Mouse (Mus musculus): ENCODE data around the gene Olfr444. TPM values are rescaled to one million over a fixed set of nuclear protein-coding genes. Genes with fewer than 3 reads are reported as not detected.

Gene Olfr444
- polyA plus RNA-seq (2015; fragmentation: Nextera tagmentation; extraction: Ambion mirVana) = not detected in 2 replicates

GRCm38 (mm10) chr6:42948767-42949166, at the start of gene Olfr444:
Olfr444 (plus strand) TSS chr6:42949067.
- WGBS = 79% methylated on average over 1 of the region's 1 CpGs

GRCm38 (mm10) chr6:42900345-42900744, 48.5 kb upstream of the Olfr444 start:
- Histone ChIP-seq H3K9me3 (replicated peaks) (no peaks in the 10 kb centered on the region), H3K27me3 (no peaks in the 10 kb centered on the region), H3K36me3 (ENCODE audit: poor library complexity, severe bottlenecking) (no peaks in the 10 kb centered on the region), H3K4me3 (no peak overlapping the region), H3K9ac (no peak overlapping the region), H3K27ac (no peak overlapping the region), H3K4me1 (no peaks in the 10 kb centered on the region), H3K4me2 (no peak overlapping the region)
- WGBS = 13% methylated on average over 1 of the region's 1 CpGs
- no peak for ATAC-seq

More at GRCm38 (mm10) chr6:42948767-42949166, at the start of gene Olfr444:
- no peaks in the 10 kb centered on the region for H3K4me1 ChIP-seq
- H3K4me3 ChIP-seq = no peak within 1 kb of the TSS
- no peak within 1 kb of the TSS for H3K27ac ChIP-seq
- H3K4me2 ChIP-seq = no peak within 1 kb of the TSS
- H3K9ac ChIP-seq = no peak within 1 kb of the TSS
- ATAC-seq = no peak
- H3K36me3 ChIP-seq (ENCODE audit: poor library complexity, severe bottlenecking) = no peaks in the 10 kb centered on the region
- no peaks in the 10 kb centered on the region for H3K9me3 ChIP-seq (replicated peaks)
- no peaks in the 10 kb centered on the region for H3K27me3 ChIP-seq

GRCm38 (mm10) chr6:42908578-42908977, 40.3 kb upstream of the Olfr444 start, which contains the start of gene Olfr447:
Olfr447 (plus strand) TSS chr6:42908878.
- H3K4me3 ChIP-seq = no peak within 1 kb of the TSS
- ATAC-seq = no peak
- no peak within 1 kb of the TSS for H3K4me2 ChIP-seq
- H3K9me3 ChIP-seq (replicated peaks) = no peaks in the 10 kb centered on the region
- H3K27ac ChIP-seq = no peak within 1 kb of the TSS
- no peaks in the 10 kb centered on the region for H3K36me3 ChIP-seq (ENCODE audit: poor library complexity, severe bottlenecking)
- H3K9ac ChIP-seq = no peak within 1 kb of the TSS
- H3K27me3 ChIP-seq = no peaks in the 10 kb centered on the region
- no peaks in the 10 kb centered on the region for H3K4me1 ChIP-seq

- H3K36me3 ChIP-seq (ENCODE audit: poor library complexity, severe bottlenecking) = no peaks in the 10 kb centered on the region
- H3K27ac ChIP-seq = no peak within 1 kb of the TSS
- no peaks in the 10 kb centered on the region for H3K27me3 ChIP-seq
- no peaks in the 10 kb centered on the region for H3K9me3 ChIP-seq (replicated peaks)
- H3K4me1 ChIP-seq = no peaks in the 10 kb centered on the region
- H3K9ac ChIP-seq = no peak within 1 kb of the TSS
- WGBS = 62% methylated on average over 2 of the region's 2 CpGs
- no peak within 1 kb of the TSS for H3K4me3 ChIP-seq
- no peak within 1 kb of the TSS for H3K4me2 ChIP-seq
- no peak for ATAC-seq
Observed at GRCm38 (mm10) chr6:42921077-42921476, 27.8 kb upstream of the Olfr444 start, which contains the start of gene Olfr446. Olfr446 (plus strand) TSS chr6:42921377.

GRCm38 (mm10) chr6:42980377-42980776, 31.5 kb downstream of the Olfr444 start:
- no peak overlapping the region for H3K27ac ChIP-seq
- no peaks in the 10 kb centered on the region for H3K27me3 ChIP-seq
- no peak overlapping the region for H3K9ac ChIP-seq
- H3K4me1 ChIP-seq = no peaks in the 10 kb centered on the region
- H3K4me3 ChIP-seq = no peak overlapping the region
- no peak overlapping the region for H3K4me2 ChIP-seq
- no peak for ATAC-seq
- H3K9me3 ChIP-seq (replicated peaks) = no peaks in the 10 kb centered on the region
- H3K36me3 ChIP-seq (ENCODE audit: poor library complexity, severe bottlenecking) = no peaks in the 10 kb centered on the region

Other genes starting within 250 kb of the Olfr444 start
- gene Tcaf1, start 239.0 kb upstream of the Olfr444 start, polyA plus RNA-seq (2015; fragmentation: Nextera tagmentation; extraction: Ambion mirVana) = 191 and 198 TPM in 2 replicates
- gene Olfr453, start 209.7 kb upstream of the Olfr444 start, polyA plus RNA-seq (2015; fragmentation: Nextera tagmentation; extraction: Ambion mirVana) = not detected in 2 replicates
- gene Olfr38, start 192.7 kb upstream of the Olfr444 start, polyA plus RNA-seq (2015; fragmentation: Nextera tagmentation; extraction: Ambion mirVana) = not detected in 2 replicates
- gene Olfr452, start 164.0 kb upstream of the Olfr444 start, polyA plus RNA-seq (2015; fragmentation: Nextera tagmentation; extraction: Ambion mirVana) = not detected in 2 replicates
- not detected in 2 replicates for gene Olfr450, start 137.1 kb upstream of the Olfr444 start, polyA plus RNA-seq (2015; fragmentation: Nextera tagmentation; extraction: Ambion mirVana)
- gene Olfr449, start 114.7 kb upstream of the Olfr444 start, polyA plus RNA-seq (2015; fragmentation: Nextera tagmentation; extraction: Ambion mirVana) = not detected in 2 replicates
- gene Olfr448, start 58.6 kb upstream of the Olfr444 start, polyA plus RNA-seq (2015; fragmentation: Nextera tagmentation; extraction: Ambion mirVana) = not detected in 2 replicates
- not detected in 2 replicates for gene Olfr447, start 40.2 kb upstream of the Olfr444 start, polyA plus RNA-seq (2015; fragmentation: Nextera tagmentation; extraction: Ambion mirVana)
- gene Olfr446, start 27.7 kb upstream of the Olfr444 start, polyA plus RNA-seq (2015; fragmentation: Nextera tagmentation; extraction: Ambion mirVana) = not detected in 2 replicates
- not detected in 2 replicates for gene Olfr441, start 157.3 kb downstream of the Olfr444 start, polyA plus RNA-seq (2015; fragmentation: Nextera tagmentation; extraction: Ambion mirVana)
- gene Olfr237-ps1, start 197.5 kb downstream of the Olfr444 start, polyA plus RNA-seq (2015; fragmentation: Nextera tagmentation; extraction: Ambion mirVana) = not detected in 2 replicates
- gene Olfr437, start 214.2 kb downstream of the Olfr444 start, polyA plus RNA-seq (2015; fragmentation: Nextera tagmentation; extraction: Ambion mirVana) = not detected in 2 replicates
- gene Olfr13, start 223.1 kb downstream of the Olfr444 start, polyA plus RNA-seq (2015; fragmentation: Nextera tagmentation; extraction: Ambion mirVana) = not detected in 2 replicates
- not detected in 2 replicates for gene Olfr435, start 248.1 kb downstream of the Olfr444 start, polyA plus RNA-seq (2015; fragmentation: Nextera tagmentation; extraction: Ambion mirVana)

Measured in forebrain, embryonic 13.5 days (tissue).